Mouse (Mus musculus): ENCODE data around the gene Dyrk3.

- TF ChIP-seq CTCF (IDR thresholded peaks at IDR 0.05; ENCODE audit: insufficient read depth, low read depth, low read length), result no peak
- no peak for TF ChIP-seq POLR2A (IDR thresholded peaks at IDR 0.05; ENCODE audit: insufficient read depth, low read depth, low read length)
Measured at GRCm38 (mm10) chr1:131085272-131085671, 52.9 kb downstream of the Dyrk3 start.
